Mouse (Mus musculus) thymus, postnatal 36 days (tissue): Measurements from ENCODE around the gene Gm8229.
"Not testable (repeated sequence)": the region's sequence is repeated elsewhere in the genome, so short reads cannot be mapped to it uniquely, and the experiment has no call there.

ENCODE experiments used
- DNase-seq, 2 experiments: peaks; one replicate each; pipeline ENCODE4 v3.0.0; 2022; ENCODE audit warnings: mixed read lengths in 2 of 2

Gm8229 gene

DNA sequence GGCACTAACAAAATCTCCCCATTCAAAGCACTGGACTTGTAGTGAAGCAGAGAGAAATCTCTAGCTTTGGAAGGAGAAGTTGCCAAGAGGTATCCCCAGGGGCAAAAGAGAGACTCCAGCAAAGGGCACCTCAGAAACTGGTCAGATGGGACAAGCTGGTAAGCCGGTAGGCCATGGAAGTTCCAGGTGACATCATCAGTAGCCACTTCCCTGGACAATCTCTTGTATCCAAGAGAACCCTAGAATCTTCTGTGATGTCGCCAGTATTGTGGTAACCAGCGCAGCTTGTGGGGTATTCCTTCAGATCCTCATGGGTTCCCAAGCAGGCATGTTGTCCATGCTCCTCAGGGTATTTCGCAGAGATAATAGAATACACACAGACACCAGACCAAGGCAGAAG, at the start of gene Gm8229:
Gm8229 (plus strand) TSS at position 301 of the 400 bp plus-strand sequence.
- not testable (repeated sequence) for DNase-seq

DNA sequence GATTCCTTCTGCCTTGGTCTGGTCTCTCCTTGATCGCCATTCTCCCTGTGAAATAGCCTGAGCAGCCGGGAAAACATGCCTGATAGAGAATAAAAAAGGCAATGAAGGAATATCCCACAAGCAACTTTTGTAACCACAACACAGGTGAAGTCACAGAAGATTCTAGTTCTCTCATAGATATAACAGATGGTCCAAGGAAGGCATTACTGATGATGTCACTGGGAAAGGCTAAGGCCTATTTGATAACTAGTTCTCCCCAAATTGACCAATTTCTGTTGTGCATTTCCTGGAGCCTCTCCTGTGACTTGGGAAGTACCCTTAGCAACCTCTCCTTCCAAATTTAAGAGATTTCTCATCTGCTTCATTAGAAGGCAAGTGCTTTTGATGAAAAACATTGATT, 26.7 kb upstream of the Gm8229 start, which contains the start of gene Gm5930:
Gm5930 (minus strand) TSS at position 101 of the 400 bp plus-strand sequence.
- not testable (repeated sequence) for DNase-seq

DNA sequence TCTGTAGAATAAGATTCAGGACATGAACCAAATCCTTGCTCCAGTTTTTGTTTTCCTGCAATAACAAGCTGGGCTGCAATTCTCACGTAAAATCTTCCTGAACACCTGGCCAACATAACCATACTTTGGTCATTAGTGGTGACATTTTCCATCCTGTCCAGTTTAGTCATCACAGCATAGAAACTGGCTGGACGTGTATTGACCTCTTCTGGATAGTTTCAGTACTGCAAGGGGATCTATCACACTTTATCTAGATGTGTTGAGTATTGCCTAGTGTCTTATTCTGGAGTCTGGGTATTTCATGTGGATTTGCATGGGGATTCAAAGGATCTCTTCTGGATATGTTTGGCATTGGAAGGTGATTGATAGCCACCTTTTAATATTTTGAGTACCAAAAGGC, 3.7 kb upstream of the Gm8229 start:
- not testable (repeated sequence) for DNase-seq

DNA sequence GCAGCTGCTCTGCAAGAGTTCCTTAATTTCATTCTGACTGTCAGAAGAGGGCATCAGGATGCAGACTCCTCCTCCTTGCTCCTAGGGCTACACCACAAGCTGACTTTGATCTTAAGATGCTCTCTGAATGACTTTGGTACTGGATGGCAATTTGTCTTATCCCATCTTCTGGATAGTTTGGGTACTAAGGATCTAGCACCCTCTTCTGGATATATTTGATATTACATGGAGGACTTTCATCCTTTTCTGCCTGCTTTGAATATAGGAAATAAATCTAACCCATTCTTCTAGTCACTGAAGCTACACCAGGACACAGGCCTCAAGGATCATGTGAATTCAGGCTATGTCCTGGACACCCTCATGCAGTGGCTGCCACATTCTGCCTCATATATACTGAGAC, 2.9 kb upstream of the Gm8229 start:
- not testable (repeated sequence) for DNase-seq

DNA sequence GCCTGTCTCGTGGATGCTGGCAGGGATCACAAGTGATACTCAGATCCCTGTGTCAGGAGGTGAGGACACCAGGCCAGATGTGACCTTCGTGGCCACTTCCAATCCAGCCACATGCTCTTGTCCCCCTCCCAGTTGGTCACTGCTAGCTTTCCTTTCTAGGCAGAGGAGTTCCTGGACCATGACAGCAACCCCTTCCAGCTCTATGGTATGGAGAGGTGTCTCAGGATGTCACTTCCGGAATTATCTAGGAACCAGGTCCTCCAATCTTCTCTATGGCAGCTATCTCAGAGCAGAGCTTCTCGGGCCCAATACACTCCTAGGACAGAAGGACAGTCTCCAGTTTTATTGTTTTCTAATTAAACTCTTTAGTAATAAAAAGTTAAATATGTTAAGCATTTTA, 19.1 kb downstream of the Gm8229 start:
- DNase-seq: not testable (repeated sequence)

DNA sequence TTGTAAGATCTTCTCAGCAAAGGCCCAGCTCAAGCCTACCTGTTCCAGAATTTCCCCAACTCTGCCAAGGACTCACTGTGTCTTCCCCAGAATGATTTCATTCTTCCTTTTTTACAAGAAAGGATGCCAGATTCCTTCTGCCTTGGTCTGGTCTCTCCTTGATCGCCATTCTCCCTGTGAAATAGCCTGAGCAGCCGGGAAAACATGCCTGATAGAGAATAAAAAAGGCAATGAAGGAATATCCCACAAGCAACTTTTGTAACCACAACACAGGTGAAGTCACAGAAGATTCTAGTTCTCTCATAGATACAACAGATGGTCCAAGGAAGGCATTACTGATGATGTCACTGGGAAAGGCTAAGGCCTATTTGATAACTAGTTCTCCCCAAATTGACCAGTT, 45.4 kb downstream of the Gm8229 start, which contains the start of gene Gm3371:
Gm3371 (minus strand) TSS at position 101 of the 400 bp plus-strand sequence.
- DNase-seq: not testable (repeated sequence)
